Mouse (Mus musculus): ENCODE results near the gene Ociad2. TPM values are rescaled to one million over a fixed set of nuclear protein-coding genes. Genes with fewer than 3 reads are reported as not detected.

Gene Ociad2
- polyA plus RNA-seq, 1 experiment from 2014 or later: 9.3 TPM

DNA sequence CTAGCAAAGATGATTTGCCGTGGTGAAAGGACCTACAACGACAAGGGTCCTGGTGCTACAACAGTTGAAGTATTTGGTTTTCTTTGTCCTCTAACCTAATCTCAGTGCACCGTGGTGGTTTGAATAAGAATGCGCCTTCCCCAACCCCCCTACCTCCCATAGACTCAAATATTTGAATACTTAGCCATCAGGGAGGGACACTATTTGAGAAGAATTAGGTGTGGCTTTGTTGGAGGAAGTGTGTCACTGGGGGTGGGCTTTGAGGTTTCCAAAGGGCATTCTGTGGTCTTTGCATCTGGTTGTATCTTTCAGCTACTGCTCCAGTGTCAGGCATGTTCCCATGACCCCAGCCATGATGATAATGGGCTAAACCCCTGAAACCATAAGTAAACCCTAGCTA is 27.1 kb upstream of the Ociad2 start:
- DNase-seq (ENCODE audit: low spot score): no peak
- H3K36me3 ChIP-seq: no peaks in the 10 kb centered on the region
- no peak overlapping the region for H3K4me3 ChIP-seq
- H3K27me3 ChIP-seq (ENCODE audit: insufficient read depth, poor library complexity, severe bottlenecking): no peaks in the 10 kb centered on the region
- H3K4me1 ChIP-seq (replicated peaks): no peaks in the 10 kb centered on the region
- H3K27ac ChIP-seq: no peak overlapping the region
- WGBS: 74% methylated on average over 4 of the region's 4 CpGs
- no peaks in the 10 kb centered on the region for H3K9me3 ChIP-seq

DNA sequence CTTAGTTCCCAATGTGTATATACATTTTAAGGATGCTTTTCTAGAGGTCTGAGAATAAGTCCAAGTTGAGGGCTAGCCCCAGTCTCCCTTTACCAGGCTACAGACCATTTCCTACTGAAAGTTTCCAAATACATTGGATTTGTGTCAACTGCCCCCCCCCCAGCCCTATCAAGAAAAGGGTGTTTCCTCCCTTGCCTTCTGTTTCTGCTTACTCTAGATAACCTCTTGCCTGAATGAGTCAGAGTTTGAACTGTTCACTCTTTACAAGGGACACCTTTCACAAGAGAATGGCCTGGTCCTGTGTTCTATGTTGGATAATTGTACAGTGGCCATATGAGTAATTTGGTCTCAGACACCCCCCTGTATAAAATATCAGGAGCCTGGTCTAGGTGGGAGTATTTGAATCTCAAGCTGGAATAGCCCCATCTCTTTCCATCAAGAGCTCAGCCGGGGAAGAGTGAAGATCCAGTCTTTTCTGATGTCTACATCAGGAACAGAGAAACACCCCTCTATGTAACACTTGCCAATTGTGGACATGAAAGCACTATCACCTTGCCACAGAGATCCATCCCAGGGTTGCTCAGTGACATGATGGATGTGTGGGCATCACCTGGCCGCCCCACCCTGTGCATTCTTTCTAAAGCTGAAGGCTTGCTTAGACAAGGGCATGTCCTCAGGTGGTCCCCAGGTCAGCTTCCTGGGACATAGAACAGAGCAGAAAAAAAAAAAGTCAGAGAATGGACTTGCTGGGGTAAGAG is 23.5 kb upstream of the Ociad2 start:
- no peaks in the 10 kb centered on the region for H3K36me3 ChIP-seq
- peaks cover 7% of the 10 kb centered on the region for H3K4me1 ChIP-seq (replicated peaks)
- H3K27ac ChIP-seq: no peak overlapping the region
- DNase-seq (ENCODE audit: low spot score): no peak
- peaks cover 4% of the 10 kb centered on the region; the same call in 1 of the 2 replicates for H3K27me3 ChIP-seq (ENCODE audit: insufficient read depth, poor library complexity, severe bottlenecking)
- WGBS: 91% methylated on average over 2 of the region's 2 CpGs
- no peak overlapping the region for H3K4me3 ChIP-seq
- no peaks in the 10 kb centered on the region for H3K9me3 ChIP-seq

DNA sequence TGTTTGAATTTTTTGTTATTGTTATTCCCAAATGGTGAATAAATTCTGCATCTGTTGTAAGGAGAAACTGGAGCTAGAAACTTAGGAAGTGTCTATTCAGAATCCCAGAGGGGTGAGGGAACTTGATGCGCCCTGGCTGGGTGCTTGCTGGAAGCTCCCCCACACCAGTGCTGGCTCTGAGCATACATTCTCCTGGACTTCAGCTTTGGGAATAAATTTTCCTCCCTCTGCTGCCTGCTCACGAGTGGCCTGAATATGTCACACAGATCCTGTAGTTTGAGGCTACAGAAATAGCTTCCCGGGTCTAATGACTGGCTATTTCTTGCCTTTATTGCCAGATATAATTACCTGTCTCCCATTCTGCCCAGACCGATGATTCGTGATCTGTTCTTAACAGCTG is 22.0 kb upstream of the Ociad2 start:
- H3K4me3 ChIP-seq: no peak overlapping the region
- no peak overlapping the region for H3K27ac ChIP-seq
- WGBS: 89% methylated on average over 5 of the region's 5 CpGs
- no peaks in the 10 kb centered on the region for H3K9me3 ChIP-seq
- H3K4me1 ChIP-seq (replicated peaks): peaks cover 8% of the 10 kb centered on the region
- no peak for DNase-seq (ENCODE audit: low spot score)
- H3K36me3 ChIP-seq: no peaks in the 10 kb centered on the region
- peaks cover 4% of the 10 kb centered on the region; the same call in 1 of the 2 replicates for H3K27me3 ChIP-seq (ENCODE audit: insufficient read depth, poor library complexity, severe bottlenecking)

DNA sequence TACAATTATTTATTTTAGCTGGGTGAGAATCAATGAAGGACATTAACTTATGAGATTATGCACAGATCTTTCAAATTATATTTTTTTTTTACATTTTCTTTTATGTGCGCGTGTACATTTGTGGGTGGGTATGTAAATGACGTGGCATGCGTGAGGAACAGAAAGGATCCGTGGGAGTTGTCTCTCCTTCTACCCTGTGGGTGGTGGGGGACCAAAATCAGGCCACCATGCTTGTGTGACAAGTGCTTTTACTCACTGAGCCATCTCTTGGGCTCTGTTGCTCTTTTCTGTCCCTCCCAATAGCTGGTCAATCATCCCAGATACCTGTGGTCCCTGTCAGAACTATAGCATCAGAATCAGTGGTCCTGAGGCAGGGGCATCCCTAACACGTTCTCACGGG is 21.5 kb upstream of the Ociad2 start:
- Histone ChIP-seq H3K4me3 (no peak overlapping the region), H3K36me3 (no peaks in the 10 kb centered on the region), H3K27me3 (ENCODE audit: insufficient read depth, poor library complexity, severe bottlenecking) (peaks cover 4% of the 10 kb centered on the region; the same call in 1 of the 2 replicates), H3K9me3 (no peaks in the 10 kb centered on the region), H3K27ac (no peak overlapping the region), H3K4me1 (replicated peaks) (peaks cover 8% of the 10 kb centered on the region)
- WGBS: 91% methylated on average over 7 of the region's 7 CpGs
- no peak for DNase-seq (ENCODE audit: low spot score)

DNA sequence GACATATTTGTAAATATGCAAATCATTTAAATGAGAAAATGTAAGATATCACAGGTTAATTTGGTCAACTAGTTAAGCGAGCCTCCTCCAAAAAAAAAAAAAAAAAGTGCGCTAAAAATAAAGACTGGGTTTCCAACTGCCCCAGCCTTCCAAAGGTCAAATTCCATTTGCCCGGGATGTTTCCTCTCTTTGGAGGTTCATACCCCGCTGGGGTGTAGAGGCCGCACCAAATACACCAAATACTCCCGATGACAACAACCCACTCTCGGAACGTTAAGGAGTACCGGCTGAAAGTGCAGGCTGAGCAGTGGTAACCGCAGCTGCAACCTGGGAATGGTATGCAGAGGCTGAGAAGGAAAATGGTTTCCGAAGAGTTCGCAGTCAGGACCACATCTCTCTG is 19.4 kb upstream of the Ociad2 start:
- WGBS: 24% methylated on average over 12 of the region's 12 CpGs
- H3K4me1 ChIP-seq (replicated peaks): peaks cover 8% of the 10 kb centered on the region
- no peak overlapping the region for H3K27ac ChIP-seq
- H3K36me3 ChIP-seq: no peaks in the 10 kb centered on the region
- H3K9me3 ChIP-seq: no peaks in the 10 kb centered on the region
- peaks cover 4% of the 10 kb centered on the region; the same call in 1 of the 2 replicates for H3K27me3 ChIP-seq (ENCODE audit: insufficient read depth, poor library complexity, severe bottlenecking)
- DNase-seq (ENCODE audit: low spot score): no peak
- H3K4me3 ChIP-seq: no peak overlapping the region

DNA sequence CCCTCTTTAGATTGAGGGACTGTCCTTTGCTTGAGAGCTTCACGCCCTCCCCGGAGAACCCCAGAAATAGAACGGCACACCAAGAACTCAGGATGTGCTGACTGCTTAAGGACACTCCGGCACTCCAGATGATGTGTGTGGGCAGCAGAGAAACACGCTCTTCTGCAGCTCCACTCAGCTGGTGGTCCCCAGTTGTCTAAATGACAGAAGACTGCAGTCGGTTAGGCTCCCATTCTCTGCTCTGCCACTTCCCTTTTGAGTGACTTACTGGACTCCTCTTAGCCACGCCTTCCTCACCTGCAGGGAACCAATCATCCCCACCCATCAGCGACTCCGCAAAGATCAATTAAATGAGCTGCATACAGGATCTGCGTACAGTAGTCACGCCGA is 18.9 kb upstream of the Ociad2 start:
- peak overlapping the region; percentile 29; the same call in 1 of the 2 replicates for H3K4me3 ChIP-seq
- H3K9me3 ChIP-seq: no peaks in the 10 kb centered on the region
- peaks cover 4% of the 10 kb centered on the region; the same call in 1 of the 2 replicates for H3K27me3 ChIP-seq (ENCODE audit: insufficient read depth, poor library complexity, severe bottlenecking)
- peaks cover 8% of the 10 kb centered on the region for H3K4me1 ChIP-seq (replicated peaks)
- DNase-seq (ENCODE audit: low spot score): no peak
- no peak overlapping the region for H3K27ac ChIP-seq
- no peaks in the 10 kb centered on the region for H3K36me3 ChIP-seq
- 35% methylated on average over 12 of the region's 12 CpGs for WGBS

DNA sequence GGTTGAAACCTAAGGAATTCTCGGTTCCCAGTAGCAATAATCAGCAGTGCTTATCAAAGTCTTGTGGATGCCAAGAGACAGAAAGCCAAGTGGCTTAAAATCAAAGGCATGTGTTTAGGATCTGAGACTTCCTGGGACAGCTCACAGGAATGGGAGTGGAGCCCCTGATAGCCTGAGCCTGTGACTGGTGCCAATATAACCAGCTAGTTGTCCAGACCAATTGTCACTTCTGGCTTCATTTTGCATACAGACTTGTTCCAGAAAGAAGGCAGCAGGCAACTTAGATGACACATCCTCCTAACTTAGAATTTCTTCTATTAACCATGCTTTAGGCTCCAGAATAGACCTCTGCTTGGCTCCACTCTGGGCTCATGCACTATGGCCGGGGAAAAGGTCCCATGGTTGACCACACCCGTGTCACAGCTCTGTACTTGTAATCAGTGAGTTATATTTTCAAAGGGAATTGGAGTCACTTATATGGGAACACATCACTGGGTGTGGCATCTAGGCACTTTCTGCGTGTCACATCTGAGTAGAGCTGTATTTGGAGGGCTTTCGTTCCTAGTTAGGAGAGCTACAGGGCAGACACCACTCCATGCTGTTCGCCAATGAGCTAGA is 18.4 kb upstream of the Ociad2 start:
- no peak for DNase-seq (ENCODE audit: low spot score)
- WGBS: 78% methylated on average over 6 of the region's 6 CpGs
- H3K27me3 ChIP-seq (ENCODE audit: insufficient read depth, poor library complexity, severe bottlenecking): peaks cover 4% of the 10 kb centered on the region; the same call in 1 of the 2 replicates
- no peaks in the 10 kb centered on the region for H3K9me3 ChIP-seq
- H3K36me3 ChIP-seq: no peaks in the 10 kb centered on the region
- no peak overlapping the region for H3K27ac ChIP-seq
- H3K4me3 ChIP-seq: no peak overlapping the region
- peaks cover 12% of the 10 kb centered on the region for H3K4me1 ChIP-seq (replicated peaks)

DNA sequence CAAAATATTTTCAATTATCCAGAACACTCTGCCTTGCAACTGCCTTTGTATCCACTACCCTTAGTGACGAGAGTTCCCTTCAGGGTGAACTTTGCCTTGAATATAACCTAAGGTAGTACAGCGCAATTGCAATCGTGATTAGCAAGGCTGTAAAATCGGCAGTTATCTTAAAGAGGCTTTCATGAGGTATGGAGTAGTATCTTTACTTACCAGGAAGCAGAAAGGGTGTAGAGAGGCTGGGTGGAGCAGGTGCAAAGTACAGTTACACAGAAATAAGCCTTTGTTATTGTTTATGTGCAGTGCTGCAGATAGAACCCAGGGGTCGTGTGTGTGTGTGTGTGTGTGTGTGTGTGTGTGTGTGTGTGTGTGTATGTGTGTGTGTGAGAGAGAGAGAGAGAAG is 14.6 kb upstream of the Ociad2 start:
- no peak for DNase-seq (ENCODE audit: low spot score)
- 86% methylated on average over 5 of the region's 5 CpGs for WGBS
- Histone ChIP-seq H3K27me3 (ENCODE audit: insufficient read depth, poor library complexity, severe bottlenecking) (peaks cover 4% of the 10 kb centered on the region; the same call in 1 of the 2 replicates), H3K4me1 (replicated peaks) (peaks cover 12% of the 10 kb centered on the region), H3K9me3 (no peaks in the 10 kb centered on the region), H3K36me3 (no peaks in the 10 kb centered on the region), H3K4me3 (no peak overlapping the region), H3K27ac (no peak overlapping the region)

DNA sequence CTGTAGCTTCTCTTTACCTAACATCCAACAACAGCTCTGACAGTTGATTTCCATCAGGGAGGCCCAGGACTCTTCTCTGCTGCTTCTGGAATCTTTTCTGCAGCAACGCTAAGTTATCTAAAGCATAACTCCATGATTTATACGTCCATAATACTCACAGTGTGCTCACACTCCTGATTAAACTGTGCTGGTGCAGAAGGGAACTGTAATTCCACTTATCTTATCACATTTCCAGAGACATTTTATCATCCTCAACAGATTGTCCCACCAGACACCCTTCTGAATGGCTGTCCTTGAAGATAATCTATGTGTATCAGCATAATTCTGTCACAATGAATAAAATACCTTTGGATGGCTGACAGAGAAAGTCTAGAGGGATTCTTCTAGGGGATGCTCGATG is 13.2 kb upstream of the Ociad2 start:
- H3K4me1 ChIP-seq (replicated peaks): peaks cover 14% of the 10 kb centered on the region; the same call in 1 of the 2 replicates
- H3K36me3 ChIP-seq: no peaks in the 10 kb centered on the region

DNA sequence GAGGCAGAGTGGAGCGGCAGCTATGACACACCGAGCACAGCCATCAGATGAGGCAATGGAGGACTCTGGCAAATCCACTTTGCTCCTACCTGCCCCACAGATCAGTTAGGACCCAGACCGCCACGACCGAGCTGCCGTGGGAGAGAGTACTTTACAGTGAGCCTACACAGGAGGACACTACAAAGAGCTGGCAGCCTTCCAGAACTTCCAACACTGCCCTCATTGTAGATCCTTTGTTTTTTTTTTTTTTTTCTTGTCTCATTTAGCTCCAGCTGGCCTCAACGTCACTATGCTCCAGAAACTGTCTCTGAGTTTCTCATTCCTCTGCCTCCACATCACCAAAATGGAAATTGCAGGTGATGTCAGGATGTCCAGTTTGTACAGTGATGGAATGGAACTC is 12.7 kb upstream of the Ociad2 start:
- Histone ChIP-seq H3K4me3 (no peak overlapping the region), H3K36me3 (no peaks in the 10 kb centered on the region), H3K4me1 (replicated peaks) (peaks cover 14% of the 10 kb centered on the region; the same call in 1 of the 2 replicates), H3K27ac (no peak overlapping the region), H3K9me3 (no peaks in the 10 kb centered on the region), H3K27me3 (ENCODE audit: insufficient read depth, poor library complexity, severe bottlenecking) (no peaks in the 10 kb centered on the region)
- WGBS: 85% methylated on average over 7 of the region's 7 CpGs
- no peak for DNase-seq (ENCODE audit: low spot score)

More for the DNA sequence above, 13.2 kb upstream of the Ociad2 start:
- H3K27ac ChIP-seq: no peak overlapping the region
- DNase-seq (ENCODE audit: low spot score): no peak
- no peaks in the 10 kb centered on the region for H3K27me3 ChIP-seq (ENCODE audit: insufficient read depth, poor library complexity, severe bottlenecking)
- 77% methylated on average over 3 of the region's 3 CpGs for WGBS
- no peak overlapping the region for H3K4me3 ChIP-seq
- no peaks in the 10 kb centered on the region for H3K9me3 ChIP-seq

DNA sequence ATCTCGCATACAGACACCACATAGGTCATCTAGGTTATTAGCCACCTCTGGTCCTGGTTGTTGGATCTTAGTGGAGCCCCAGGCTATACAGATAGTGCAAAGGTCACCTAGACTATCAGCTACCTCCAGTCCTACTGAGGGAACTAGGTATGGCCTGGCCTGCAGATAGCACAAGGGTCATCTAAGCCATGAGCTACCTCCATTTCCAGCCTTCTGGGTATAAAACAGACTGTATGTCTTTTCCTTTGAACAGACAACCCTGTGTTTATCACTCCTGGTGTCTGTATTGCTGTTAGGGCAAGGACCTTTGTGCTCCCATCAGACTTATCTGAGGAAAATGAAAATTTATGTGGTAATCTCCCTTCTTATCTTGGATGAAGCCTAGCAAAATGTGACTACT is 11.0 kb upstream of the Ociad2 start:
- Histone ChIP-seq H3K9me3 (no peaks in the 10 kb centered on the region), H3K27me3 (ENCODE audit: insufficient read depth, poor library complexity, severe bottlenecking) (no peaks in the 10 kb centered on the region), H3K36me3 (no peaks in the 10 kb centered on the region), H3K4me1 (replicated peaks) (peaks cover 14% of the 10 kb centered on the region; the same call in 1 of the 2 replicates), H3K4me3 (no peak overlapping the region), H3K27ac (no peak overlapping the region)
- no peak for DNase-seq (ENCODE audit: low spot score)
- WGBS: 93% methylated on average over 1 of the region's 1 CpGs

DNA sequence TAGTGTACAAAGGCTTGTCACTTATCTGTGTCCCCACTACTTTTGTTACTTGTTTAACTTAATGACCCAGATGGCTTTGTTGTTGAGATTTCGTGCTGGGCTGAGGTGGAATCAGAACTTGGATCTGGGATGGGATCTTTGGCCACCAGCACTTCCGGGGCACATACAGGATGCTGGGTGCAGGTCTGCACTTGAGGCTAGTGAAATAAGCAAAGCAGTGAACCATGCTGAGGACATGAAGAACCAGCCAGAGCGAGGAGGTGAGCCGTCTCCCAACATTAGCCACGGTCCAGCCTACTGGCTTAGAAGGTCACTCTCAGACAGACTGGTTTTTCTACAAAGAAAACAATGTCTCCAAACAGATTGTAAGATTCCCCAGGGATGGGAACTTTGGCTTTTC is 8.7 kb upstream of the Ociad2 start:
- H3K4me3 ChIP-seq: no peak overlapping the region
- H3K36me3 ChIP-seq: no peaks in the 10 kb centered on the region
- no peaks in the 10 kb centered on the region for H3K9me3 ChIP-seq
- no peak for DNase-seq (ENCODE audit: low spot score)
- H3K4me1 ChIP-seq (replicated peaks): peaks cover 13% of the 10 kb centered on the region
- WGBS: 47% methylated on average over 5 of the region's 5 CpGs
- H3K27me3 ChIP-seq (ENCODE audit: insufficient read depth, poor library complexity, severe bottlenecking): no peaks in the 10 kb centered on the region
- no peak overlapping the region for H3K27ac ChIP-seq

DNA sequence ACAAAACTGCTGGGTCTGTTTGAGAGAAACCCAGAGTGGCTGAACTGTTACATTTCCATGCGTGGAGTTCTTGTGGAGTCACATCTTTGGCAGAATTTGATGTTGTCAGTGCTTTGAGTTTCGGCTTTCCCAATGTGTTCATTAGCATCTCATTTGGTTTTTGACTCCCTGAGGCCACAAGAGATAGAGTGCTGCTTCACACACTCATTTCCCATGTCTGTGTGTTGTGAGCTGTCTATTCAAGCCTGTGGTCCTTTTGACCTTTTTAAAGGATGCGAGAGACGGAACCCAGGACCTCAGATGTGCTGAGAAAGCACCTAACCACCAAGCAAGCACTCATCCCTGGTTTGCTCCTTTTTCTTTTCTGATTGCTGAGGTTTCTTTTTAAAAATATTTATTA is 4.4 kb upstream of the Ociad2 start:
- WGBS: 84% methylated on average over 4 of the region's 4 CpGs
- Histone ChIP-seq H3K9me3 (no peaks in the 10 kb centered on the region), H3K36me3 (no peaks in the 10 kb centered on the region), H3K4me1 (replicated peaks) (peaks cover 18% of the 10 kb centered on the region), H3K27me3 (ENCODE audit: insufficient read depth, poor library complexity, severe bottlenecking) (peaks cover 3% of the 10 kb centered on the region; the same call in 1 of the 2 replicates), H3K4me3 (no peak overlapping the region), H3K27ac (no peak overlapping the region)
- no peak for DNase-seq (ENCODE audit: low spot score)

Measured in hindbrain, embryonic 10.5 days (tissue).